Mouse (Mus musculus) hindbrain, postnatal 0 days (tissue): ENCODE results near the gene Atp2a2. TPM values are rescaled to one million over a fixed set of nuclear protein-coding genes. Genes with fewer than 3 reads are reported as not detected.

Experiments used
- ATAC-seq: fragments of 200-750 bp; cut with Nextera tagmentation; 2 replicates; pipeline ENCODE4 v1.8.0; 2017; ENCODE audit warnings: mild to moderate bottlenecking, moderate TSS enrichment, moderate library complexity
- DNase-seq: peaks from one replicate; pipeline ENCODE4 v3.0.0-alpha.2; 2015; ENCODE audit warnings: low spot score
- H3K27ac ChIP-seq: fragments of 300-500 bp; sonication (generic); 2 replicates; pipeline ENCODE4 v1.5.1; 2014; ENCODE audit warnings: mild to moderate bottlenecking
- H3K27me3 ChIP-seq: fragments of 300-500 bp; sonication (generic); 2 replicates; pipeline ENCODE4 v1.6.1; 2014; ENCODE audit warnings: low read length, mixed read lengths; ENCODE audit not compliant: insufficient read depth
- H3K36me3 ChIP-seq: fragments of 300-500 bp; sonication (generic); 2 replicates; pipeline ENCODE4 v1.6.1; 2014; ENCODE audit warnings: low read length, mixed read lengths; ENCODE audit not compliant: insufficient read depth
- H3K4me1 ChIP-seq: fragments of 300-500 bp; sonication (generic); 2 replicates; pipeline ENCODE4 v1.6.1; 2014; ENCODE audit warnings: antibody characterized with exemption, low read length, mixed read lengths; ENCODE audit not compliant: insufficient read depth
- H3K4me2 ChIP-seq: fragments of 300-500 bp; sonication (generic); 2 replicates; pipeline ENCODE4 v1.6.1; 2014; ENCODE audit warnings: low read depth, mild to moderate bottlenecking, low read length, moderate library complexity, mixed read lengths
- H3K4me3 ChIP-seq: fragments of 300-500 bp; sonication (generic); 2 replicates; pipeline ENCODE4 v1.5.1; 2014; ENCODE audit warnings: low read length
- H3K9ac ChIP-seq: fragments of 300-500 bp; sonication (generic); replicated peaks from 2 replicates; pipeline ENCODE4 v1.6.1; 2014; ENCODE audit warnings: mild to moderate bottlenecking, low read length, moderate library complexity, mixed read lengths
- H3K9me3 ChIP-seq: fragments of 300-500 bp; sonication (generic); 2 replicates; pipeline ENCODE4 v1.6.1; 2016; ENCODE audit warnings: low read length, mixed read lengths
- CTCF ChIP-seq: IDR thresholded peaks from 2 replicates; pipeline ENCODE4 v1.5.1; 2016; ENCODE audit warnings: antibody characterized with exemption, control low read depth, low read depth
- WGBS: fragments of 180-500 bp; shearing (Covaris S2); extraction: QIAGEN DNeasy Blood & Tissue Kit; methylation state at CpG from one replicate; pipeline ENCODE4 v1.1.7; 2014; 5-methylcytosine and 5-hydroxymethylcytosine counted together
- polyA plus RNA-seq: library from polyadenylated mRNA; unstranded; fragments of >200 nt; fragmentation: Nextera tagmentation; extraction: Ambion mirVana; gene quantifications from 2 replicates; pipeline ENCODE4 v1.2.1, GENCODE M21; 2015
- total RNA-seq: library from RNA; depleted of rRNA; stranded (reverse); fragments of >200 nt; gene quantifications from 2 replicates; pipeline ENCODE4 v1.2.3, GENCODE M21; 2014

The Atp2a2 gene
- total and polyA plus RNA-seq, 2 experiments from 2014 or later = 47.4 to 200 TPM

DNA sequence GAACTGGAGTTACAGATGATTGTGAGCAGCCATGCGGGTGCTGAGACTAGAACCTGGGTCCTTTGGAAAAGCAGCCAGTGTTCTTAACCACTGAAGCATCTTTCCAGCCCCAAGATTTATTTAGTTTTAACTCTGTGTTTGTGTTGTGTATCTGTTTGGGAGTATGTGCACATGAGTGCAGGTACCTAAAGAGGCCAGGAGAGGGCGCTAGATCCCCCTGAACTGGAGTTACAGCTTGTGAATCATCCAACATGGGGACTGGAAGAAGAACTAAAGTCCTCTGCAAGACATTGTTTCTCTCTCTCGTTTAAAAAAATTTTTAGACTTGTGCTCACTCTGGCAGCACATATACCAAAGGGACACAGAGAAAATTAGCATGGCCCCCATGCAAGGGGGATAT lies 4.4 kb upstream of the Atp2a2 start:
- Histone ChIP-seq H3K4me1 (peaks cover 6% of the 10 kb centered on the region; the same call in 1 of the 2 replicates), H3K27ac (no peak overlapping the region), H3K36me3 (no peaks in the 10 kb centered on the region), H3K4me2 (no peak overlapping the region), H3K9ac (no peak overlapping the region), H3K27me3 (no peaks in the 10 kb centered on the region), H3K9me3 (no peaks in the 10 kb centered on the region), H3K4me3 (no peak overlapping the region)
- peak; percentile 42 for TF ChIP-seq CTCF
- WGBS = 81% methylated on average over 3 of the region's 3 CpGs
- ATAC-seq (no peak), DNase-seq (no peak)

DNA sequence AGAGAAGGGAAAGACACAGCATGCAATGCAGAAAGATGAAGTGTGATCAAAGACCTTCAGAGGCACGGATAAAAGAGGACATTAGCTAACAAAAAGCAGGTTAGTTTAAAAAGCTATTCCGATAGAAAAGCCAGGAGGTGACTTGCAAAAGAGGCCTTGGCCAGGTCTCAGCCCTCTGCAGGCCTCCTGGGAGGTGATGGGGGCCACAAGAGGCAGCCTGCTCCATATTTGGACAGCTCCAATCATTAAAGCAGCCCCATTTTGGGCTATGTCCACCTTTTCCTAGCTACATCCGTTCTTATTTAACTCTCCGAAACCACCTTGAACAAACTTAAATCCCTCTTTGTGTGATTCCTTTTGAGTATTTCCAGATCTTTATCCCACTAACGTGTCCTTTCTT lies 3.5 kb upstream of the Atp2a2 start:
- no peak overlapping the region for H3K4me2 ChIP-seq
- TF ChIP-seq CTCF = no peak

DNA sequence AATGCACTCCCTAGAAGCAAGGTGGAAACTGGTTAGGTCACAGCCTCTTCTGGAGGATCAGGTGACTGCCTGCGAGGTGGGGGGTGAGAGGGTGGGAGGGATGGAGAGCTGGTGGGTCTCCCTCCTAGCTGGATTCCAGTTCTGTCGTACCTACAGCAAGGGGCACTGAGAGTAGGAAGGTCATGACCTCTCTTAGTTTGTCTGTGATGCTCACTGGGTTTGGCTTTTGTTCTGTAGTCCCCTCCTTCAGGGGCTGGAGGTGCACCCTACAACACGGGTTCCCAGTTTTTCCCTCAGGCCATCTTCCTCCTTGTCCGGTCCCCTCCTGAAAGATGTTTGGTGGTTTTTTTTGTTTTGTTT lies 1.7 kb upstream of the Atp2a2 start:
- H3K27ac ChIP-seq = peak overlapping the region; percentile 99
- WGBS = 36% methylated on average over 4 of the region's 4 CpGs
- no peak overlapping the region for H3K4me2 ChIP-seq
- 0 out of 2 replicates have a peak, but pooled peaks cover 3% of the 10 kb centered on the region for H3K36me3 ChIP-seq
- DNase-seq (no peak), ATAC-seq (no peak)
- H3K4me1 ChIP-seq = peaks cover 8% of the 10 kb centered on the region
- no peak for TF ChIP-seq CTCF
- H3K9ac ChIP-seq = no peak overlapping the region
- no peaks in the 10 kb centered on the region for H3K9me3 ChIP-seq
- no peaks in the 10 kb centered on the region for H3K27me3 ChIP-seq
- no peak overlapping the region for H3K4me3 ChIP-seq

More for the DNA sequence above, 3.5 kb upstream of the Atp2a2 start:
- no peak overlapping the region for H3K27ac ChIP-seq
- H3K4me3 ChIP-seq = no peak overlapping the region
- no peaks in the 10 kb centered on the region for H3K27me3 ChIP-seq
- WGBS = 84% methylated on average over 5 of the region's 5 CpGs
- no peak overlapping the region for H3K9ac ChIP-seq
- no peaks in the 10 kb centered on the region for H3K4me1 ChIP-seq
- no peaks in the 10 kb centered on the region for H3K9me3 ChIP-seq
- no peaks in the 10 kb centered on the region for H3K36me3 ChIP-seq
- DNase-seq (no peak), ATAC-seq (no peak)

DNA sequence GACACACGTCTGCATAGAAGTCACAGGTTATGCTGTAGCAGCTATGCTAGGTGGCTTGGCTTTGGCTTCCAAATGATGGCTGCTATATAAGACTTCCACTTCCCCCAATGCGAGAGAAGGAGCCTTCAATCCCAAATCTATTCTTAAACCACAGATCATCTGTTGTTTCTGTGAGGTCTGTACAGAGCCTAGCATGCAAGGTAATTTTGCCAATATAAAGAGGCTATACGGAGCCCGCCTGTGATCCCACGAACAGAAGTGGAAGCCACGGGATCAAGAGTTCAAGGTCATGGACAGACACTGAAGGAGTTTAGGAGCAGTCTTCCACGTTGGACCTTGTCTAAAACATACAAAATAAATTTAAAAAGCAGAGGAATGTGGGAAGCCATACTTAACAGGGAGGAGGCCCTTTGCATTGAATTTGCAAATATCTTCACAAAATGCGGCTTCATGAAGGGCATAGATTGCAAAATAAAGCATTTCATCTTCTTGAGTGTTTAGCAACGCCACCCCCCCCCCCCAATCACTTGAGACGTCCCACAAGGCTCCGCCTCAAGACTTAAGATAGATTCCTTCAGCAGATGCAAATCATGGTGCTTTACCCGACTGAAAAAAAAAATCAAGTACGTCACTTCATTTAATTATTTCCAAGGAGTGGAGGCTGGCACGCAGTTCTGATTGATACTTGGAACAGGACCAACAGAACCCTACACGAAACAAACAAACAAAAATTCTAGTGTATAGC lies 1.2 kb upstream of the Atp2a2 start:
- 0 out of 2 replicates have a peak, but pooled peaks cover 3% of the 10 kb centered on the region for H3K36me3 ChIP-seq
- H3K9me3 ChIP-seq = no peaks in the 10 kb centered on the region
- H3K4me3 ChIP-seq = peak overlapping the region; percentile 98
- H3K4me1 ChIP-seq = peaks cover 12% of the 10 kb centered on the region
- H3K9ac ChIP-seq = peak overlapping the region; percentile 99
- no peak for DNase-seq
- no peak for TF ChIP-seq CTCF
- H3K27me3 ChIP-seq = no peaks in the 10 kb centered on the region
- WGBS = 23% methylated on average over 15 of the region's 15 CpGs
- ATAC-seq = no peak
- H3K27ac ChIP-seq = peak overlapping the region; percentile 99
- peak overlapping the region; percentile 81 for H3K4me2 ChIP-seq

DNA sequence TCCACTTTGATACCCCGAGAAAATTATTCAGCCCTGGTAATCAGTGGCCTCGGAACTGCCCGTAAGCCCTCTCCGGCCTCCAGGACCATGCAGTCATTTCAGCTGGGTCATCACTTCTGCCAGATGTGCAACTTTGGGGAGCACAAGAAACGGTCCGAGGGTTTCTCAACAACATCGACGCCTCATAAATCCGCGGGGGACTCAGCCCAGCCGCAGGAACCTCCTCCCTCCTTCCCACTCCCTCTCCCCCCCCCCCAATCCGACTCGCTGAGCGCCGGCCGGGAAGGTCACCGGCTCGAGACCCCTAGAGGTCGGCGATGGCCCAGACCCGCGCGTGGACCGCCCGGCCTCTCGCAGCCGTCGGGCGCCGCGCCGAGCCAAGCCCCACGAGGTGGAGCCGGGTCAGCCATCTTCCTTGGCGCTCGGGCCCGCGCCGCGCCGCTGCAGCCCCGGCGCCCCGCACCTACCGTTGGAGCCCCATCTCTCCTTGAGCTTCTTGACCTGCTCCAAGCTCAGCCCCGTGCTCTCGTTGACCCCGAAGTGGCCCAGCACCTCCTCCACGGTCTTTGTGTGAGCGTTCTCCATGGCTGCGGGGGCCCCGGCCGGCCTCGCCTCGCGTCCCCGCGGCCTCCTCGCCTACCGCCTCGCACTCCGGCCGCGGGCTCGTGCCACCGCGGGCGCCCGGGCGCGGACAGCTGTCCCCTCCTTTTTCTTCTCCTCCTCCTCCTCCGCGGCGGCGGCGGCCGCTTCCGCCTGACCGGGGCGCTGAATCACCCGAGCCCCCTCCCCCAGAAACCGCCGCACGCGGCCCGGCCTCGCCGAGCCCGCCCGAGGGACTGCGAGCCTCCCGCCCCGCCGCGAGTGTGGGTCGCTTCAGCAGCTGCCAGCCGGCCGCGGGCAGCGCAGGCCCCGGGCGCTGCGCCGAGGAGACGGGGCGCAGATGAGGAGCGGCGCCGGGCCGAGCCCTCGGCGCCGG lies 636 bp downstream of the Atp2a2 start:
- Histone ChIP-seq H3K4me2 (peak overlapping the region; percentile 81), H3K36me3 (0 out of 2 replicates have a peak, but pooled peaks cover 3% of the 10 kb centered on the region), H3K4me1 (peaks cover 17% of the 10 kb centered on the region), H3K27me3 (no peaks in the 10 kb centered on the region), H3K9me3 (no peaks in the 10 kb centered on the region), H3K27ac (peak overlapping the region; percentile 99), H3K9ac (peak overlapping the region; percentile 99), H3K4me3 (peak overlapping the region; percentile 98)
- peak; percentile 41 for ATAC-seq
- no peak for TF ChIP-seq CTCF
- under 1% methylated on average over 96 of the region's 113 CpGs for WGBS
- DNase-seq = peak; percentile 65

DNA sequence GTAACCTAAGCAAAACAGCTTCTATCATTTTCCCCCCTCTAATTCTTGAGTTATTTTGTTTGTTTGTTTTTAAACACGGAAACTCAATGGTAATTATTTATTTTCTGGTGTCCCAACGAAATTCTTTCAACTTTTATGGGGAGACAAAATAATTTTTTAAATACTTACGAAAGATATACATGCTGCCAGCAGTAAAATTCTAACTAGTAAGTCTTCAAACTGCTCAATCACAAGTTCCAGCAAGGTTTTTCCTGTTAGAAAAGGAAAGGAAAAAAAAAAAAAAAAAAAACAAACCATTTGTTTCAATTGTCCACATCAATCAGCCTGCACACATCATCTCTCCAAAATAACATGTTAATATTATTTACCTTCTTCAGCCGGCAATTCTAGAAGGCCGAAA lies 1.5 kb downstream of the Atp2a2 start:
- peak overlapping the region; percentile 99 for H3K9ac ChIP-seq
- DNase-seq (no peak), ATAC-seq (no peak)
- H3K4me3 ChIP-seq = peak overlapping the region; percentile 98
- H3K4me2 ChIP-seq = peak overlapping the region; percentile 81
- H3K27me3 ChIP-seq = no peaks in the 10 kb centered on the region
- H3K4me1 ChIP-seq = peaks cover 17% of the 10 kb centered on the region
- peak overlapping the region; percentile 99; the same call in 1 of the 2 replicates for H3K27ac ChIP-seq
- WGBS = 33% methylated on average over 5 of the region's 5 CpGs
- H3K36me3 ChIP-seq = 0 out of 2 replicates have a peak, but pooled peaks cover 3% of the 10 kb centered on the region
- no peak for TF ChIP-seq CTCF
- H3K9me3 ChIP-seq = no peaks in the 10 kb centered on the region
